Mouse (Mus musculus) testis, adult 2 months (tissue): ENCODE data around the gene Polr2f. TPM values are rescaled to one million over a fixed set of nuclear protein-coding genes. Genes with fewer than 3 reads are reported as not detected.

Source experiments
- H3K27ac ChIP-seq: fragments of 200-500 bp; 2 replicates; pipeline ENCODE4 v1.5.1; 2012; ENCODE audit warnings: low read depth, low read length; ENCODE audit not compliant: control insufficient read depth, insufficient read depth
- H3K27me3 ChIP-seq: fragments of 200-500 bp; 2 replicates; pipeline ENCODE4 v1.6.1; 2012; ENCODE audit warnings: mild to moderate bottlenecking, low read length, moderate library complexity; ENCODE audit not compliant: control insufficient read depth, insufficient read depth
- H3K36me3 ChIP-seq: fragments of 200-500 bp; 2 replicates; pipeline ENCODE4 v1.6.1; 2012; ENCODE audit warnings: mild to moderate bottlenecking, low read length; ENCODE audit not compliant: control insufficient read depth, insufficient read depth
- H3K4me1 ChIP-seq: fragments of 200-500 bp; 2 replicates; pipeline ENCODE4 v1.6.1; 2012; ENCODE audit warnings: low read length; ENCODE audit not compliant: control insufficient read depth, insufficient read depth
- H3K4me3 ChIP-seq: fragments of 200-500 bp; 2 replicates; pipeline ENCODE4 v1.5.1; 2012; ENCODE audit warnings: low read depth, mild to moderate bottlenecking, low read length, moderate library complexity, mixed read lengths; ENCODE audit not compliant: control insufficient read depth
- CTCF ChIP-seq: fragments of 200-500 bp; IDR thresholded peaks from 2 replicates; pipeline ENCODE4 v1.5.1; 2012; ENCODE audit warnings: low read depth, mild to moderate bottlenecking, inconsistent platforms, low read length, moderate library complexity; ENCODE audit not compliant: control insufficient read depth, insufficient read depth, insufficient replicate concordance
- POLR2A ChIP-seq: fragments of 200-500 bp; IDR thresholded peaks from 2 replicates; pipeline ENCODE4 v1.6.1; 2012; ENCODE audit warnings: low read depth, mild to moderate bottlenecking, inconsistent platforms, low read length, moderate library complexity; ENCODE audit not compliant: control insufficient read depth
- polyA plus RNA-seq: library from polyadenylated mRNA; depleted of rRNA; stranded (reverse); fragments of >200 nt; gene quantifications from 2 replicates; pipeline ENCODE4 v1.2.3, GENCODE M21; 2012

Gene Polr2f
- polyA plus RNA-seq, 1 experiment: 41.1 TPM

DNA sequence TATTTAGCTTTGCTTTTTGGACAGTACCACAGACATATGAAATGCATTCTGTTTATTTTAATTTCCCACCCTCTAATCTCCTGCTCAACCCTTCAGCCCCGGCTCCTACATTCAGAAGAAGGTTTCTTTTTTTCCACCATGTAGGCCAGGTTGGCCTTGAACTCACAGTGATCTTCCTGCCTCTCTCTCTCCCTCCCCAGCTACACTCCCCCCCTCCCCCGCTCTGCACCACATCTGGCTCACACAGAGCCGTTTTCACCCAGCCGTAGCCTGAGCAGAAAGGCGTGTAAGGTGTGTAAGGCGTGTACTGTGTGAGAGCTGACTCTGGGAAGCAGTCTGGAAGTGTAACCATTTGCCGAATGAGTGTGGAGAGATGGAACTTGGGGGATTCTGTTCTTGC, 11.5 kb upstream of the Polr2f start:
- no peak overlapping the region for H3K4me3 ChIP-seq
- no peak overlapping the region for H3K27ac ChIP-seq
- peaks cover 8% of the 10 kb centered on the region for H3K4me1 ChIP-seq
- H3K27me3 ChIP-seq: no peaks in the 10 kb centered on the region
- H3K36me3 ChIP-seq: no peaks in the 10 kb centered on the region; the same call in 1 of the 2 replicates
- TF ChIP-seq POLR2A: no peak
- no peak for TF ChIP-seq CTCF

- Histone ChIP-seq H3K27me3 (no peaks in the 10 kb centered on the region), H3K27ac (no peak overlapping the region), H3K4me3 (no peak overlapping the region), H3K4me1 (peaks cover 8% of the 10 kb centered on the region), H3K36me3 (no peaks in the 10 kb centered on the region)
- no peak for TF ChIP-seq POLR2A
- TF ChIP-seq CTCF: no peak
Measured at GRCm38 (mm10) chr15:79130782-79131181, 10.0 kb upstream of the Polr2f start.

DNA sequence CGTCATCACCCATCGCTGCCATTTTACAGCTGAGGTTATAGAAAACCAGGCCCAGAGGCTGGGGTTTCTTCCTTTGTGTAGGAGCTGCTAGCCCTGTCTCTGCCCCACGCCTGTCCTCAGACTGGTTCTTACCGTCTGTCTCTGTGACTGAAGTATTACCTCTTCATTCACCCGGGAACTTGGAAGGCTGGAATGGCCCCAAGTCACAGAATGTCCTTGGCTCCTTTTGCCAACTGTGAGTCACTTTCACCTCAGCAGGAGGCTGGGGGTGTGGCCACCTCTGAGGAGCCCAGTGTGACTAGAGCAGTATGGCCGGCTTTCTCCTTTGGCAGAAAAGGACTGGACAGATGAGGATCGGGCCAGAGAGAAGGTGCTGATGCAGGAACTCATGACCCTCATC, 9.4 kb upstream of the Polr2f start:
- Histone ChIP-seq H3K4me1 (peaks cover 8% of the 10 kb centered on the region), H3K4me3 (no peak overlapping the region), H3K36me3 (no peaks in the 10 kb centered on the region), H3K27me3 (no peaks in the 10 kb centered on the region), H3K27ac (peak overlapping the region; percentile 22)
- TF ChIP-seq CTCF (no peak), POLR2A (no peak)

DNA sequence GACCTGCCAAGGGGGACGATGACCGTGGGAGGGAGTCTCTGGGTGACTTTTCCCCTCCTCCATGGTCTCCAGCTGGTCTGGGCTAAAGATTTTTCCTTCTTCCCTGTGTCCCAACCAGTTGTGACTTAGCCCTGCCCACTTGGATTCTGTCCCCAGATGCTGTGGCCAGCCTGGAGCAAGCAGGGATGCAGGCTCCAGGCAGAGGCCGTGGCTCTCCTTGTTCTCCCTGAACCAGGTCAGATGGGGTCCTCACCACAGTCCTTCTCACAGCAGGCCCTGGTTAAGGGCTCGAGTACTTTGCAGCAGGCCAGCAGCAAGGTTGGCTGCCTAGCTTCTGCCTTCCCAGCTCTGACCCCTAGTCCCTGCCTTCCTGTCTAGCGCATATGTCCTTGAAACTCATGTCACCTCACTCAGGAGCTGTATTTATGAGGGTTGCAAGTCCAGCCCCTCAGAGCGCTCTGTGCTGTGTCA, 7.6 kb upstream of the Polr2f start:
- Histone ChIP-seq H3K27ac (no peak overlapping the region), H3K4me3 (no peak overlapping the region), H3K4me1 (peaks cover 8% of the 10 kb centered on the region), H3K36me3 (no peaks in the 10 kb centered on the region; the same call in 1 of the 2 replicates), H3K27me3 (no peaks in the 10 kb centered on the region)
- no peak for TF ChIP-seq CTCF
- TF ChIP-seq POLR2A: no peak

DNA sequence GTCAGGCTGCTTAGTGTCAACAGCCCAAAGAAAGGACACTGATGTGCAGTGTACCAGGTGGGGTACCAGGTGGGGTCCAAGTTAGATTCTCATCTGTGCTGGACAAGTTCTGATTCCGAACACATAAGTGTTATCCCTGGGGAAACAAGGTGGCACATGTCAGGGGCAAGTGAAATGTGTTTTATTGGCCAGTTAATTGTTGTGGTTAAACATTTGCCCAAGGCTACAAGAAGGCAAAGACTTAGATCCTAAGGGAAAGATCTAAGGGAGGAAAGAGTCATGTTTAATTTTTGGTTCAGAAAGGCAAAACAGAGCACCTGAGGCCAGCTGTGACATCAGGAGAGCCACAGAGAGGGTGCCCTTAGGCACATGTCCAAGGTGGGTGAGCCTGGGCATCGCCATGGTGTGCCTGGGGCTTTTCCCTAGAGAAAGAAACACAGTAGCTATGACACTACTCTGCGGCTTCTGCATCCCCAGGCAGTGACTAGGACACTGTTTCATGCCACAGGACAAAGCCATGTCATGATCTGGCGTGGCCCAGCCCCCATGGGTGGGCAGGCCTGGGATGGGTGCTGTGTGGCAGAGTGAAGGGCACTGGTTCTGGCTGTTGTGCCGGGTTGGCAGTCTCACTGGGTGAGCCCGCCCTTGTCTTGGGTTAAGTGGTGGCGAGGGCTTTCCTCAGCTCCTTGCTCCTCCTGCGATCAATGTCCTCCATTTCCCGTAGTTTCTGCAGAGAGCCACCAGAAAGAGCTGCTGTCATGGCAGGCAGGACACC, 6.1 kb upstream of the Polr2f start:
- Histone ChIP-seq H3K36me3 (no peaks in the 10 kb centered on the region; the same call in 1 of the 2 replicates), H3K27ac (no peak overlapping the region), H3K27me3 (no peaks in the 10 kb centered on the region), H3K4me3 (no peak overlapping the region), H3K4me1 (peaks cover 8% of the 10 kb centered on the region)
- no peak for TF ChIP-seq POLR2A
- no peak for TF ChIP-seq CTCF

DNA sequence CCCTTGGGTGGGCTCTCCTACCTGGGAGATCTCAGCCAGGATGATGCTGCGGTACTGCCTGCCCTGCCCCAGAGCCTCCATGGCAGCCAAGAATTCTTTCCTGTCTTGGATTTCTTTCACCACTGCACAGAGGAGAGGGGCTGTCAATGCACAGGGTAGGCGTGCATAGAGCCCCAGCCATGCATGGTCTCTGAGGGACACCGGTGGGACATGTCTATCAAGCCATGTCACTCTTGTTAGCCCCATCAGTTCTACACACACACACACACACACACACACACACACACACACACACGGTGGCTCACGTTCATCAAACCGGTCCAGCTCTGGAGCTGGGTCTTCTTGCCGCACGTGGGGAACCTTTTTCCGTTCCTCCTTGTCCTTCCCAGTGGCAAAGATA, 5.5 kb upstream of the Polr2f start:
- H3K4me3 ChIP-seq: no peak overlapping the region
- no peak overlapping the region for H3K27ac ChIP-seq
- H3K4me1 ChIP-seq: peaks cover 6% of the 10 kb centered on the region
- no peaks in the 10 kb centered on the region; the same call in 1 of the 2 replicates for H3K36me3 ChIP-seq
- H3K27me3 ChIP-seq: no peaks in the 10 kb centered on the region
- TF ChIP-seq POLR2A (no peak), CTCF (no peak)

- Histone ChIP-seq H3K27me3 (no peaks in the 10 kb centered on the region), H3K4me1 (peaks cover 4% of the 10 kb centered on the region), H3K4me3 (no peak overlapping the region), H3K27ac (no peak overlapping the region; the same call in 1 of the 2 replicates), H3K36me3 (no peaks in the 10 kb centered on the region; the same call in 1 of the 2 replicates)
- TF ChIP-seq POLR2A: no peak; the same call in 1 of the 2 replicates
- no peak; the same call in 1 of the 2 replicates for TF ChIP-seq CTCF
Measured at GRCm38 (mm10) chr15:79135783-79136575, 4.8 kb upstream of the Polr2f start.
